Mouse (Mus musculus): ENCODE data around the gene Rab1a.
"Not testable (repeated sequence)": the region's sequence is repeated elsewhere in the genome, so short reads cannot be mapped to it uniquely, and the experiment has no call there.

Rab1a gene

GRCm38 (mm10) chr11:20221671-20222070 is 20.4 kb downstream of the Rab1a start:
- not testable (repeated sequence) for DNase-seq

GRCm38 (mm10) chr11:20224196-20224595 is 23.0 kb downstream of the Rab1a start:
- no peak for DNase-seq

GRCm38 (mm10) chr11:20225938-20226337 is 24.7 kb downstream of the Rab1a start:
- DNase-seq = no peak

- DNase-seq = no peak
Observed at GRCm38 (mm10) chr11:20228666-20229065, 27.4 kb downstream of the Rab1a start.

- DNase-seq = no peak
Observed at GRCm38 (mm10) chr11:20229311-20229710, 28.1 kb downstream of the Rab1a start.

- DNase-seq = no peak
Observed at GRCm38 (mm10) chr11:20230286-20230685, 29.1 kb downstream of the Rab1a start.

- peak; percentile 68 to 78 for DNase-seq
Observed at GRCm38 (mm10) chr11:20231128-20231878, 30.1 kb downstream of the Rab1a start.

- DNase-seq = no peak
Observed at GRCm38 (mm10) chr11:20232016-20232755, 31.0 kb downstream of the Rab1a start.

GRCm38 (mm10) chr11:20234233-20234632 is 33.0 kb downstream of the Rab1a start:
- DNase-seq = no peak

GRCm38 (mm10) chr11:20237018-20237417 is 35.8 kb downstream of the Rab1a start:
- DNase-seq = no peak

GRCm38 (mm10) chr11:20237976-20238375 is 36.7 kb downstream of the Rab1a start:
- DNase-seq = no peak

GRCm38 (mm10) chr11:20239279-20239861 is 38.1 kb downstream of the Rab1a start:
- no peak for DNase-seq

GRCm38 (mm10) chr11:20240331-20240730 is 39.1 kb downstream of the Rab1a start:
- DNase-seq = no peak

GRCm38 (mm10) chr11:20241311-20241710 is 40.1 kb downstream of the Rab1a start:
- DNase-seq = no peak

- no peak for DNase-seq
Observed at GRCm38 (mm10) chr11:20242366-20243056, 41.3 kb downstream of the Rab1a start.

- DNase-seq = no peak
Observed at GRCm38 (mm10) chr11:20243214-20243913, 42.1 kb downstream of the Rab1a start.

GRCm38 (mm10) chr11:20244336-20245290 is 43.4 kb downstream of the Rab1a start:
- no peak for DNase-seq

- DNase-seq = no peak
Observed at GRCm38 (mm10) chr11:20245316-20245715, 44.1 kb downstream of the Rab1a start.

GRCm38 (mm10) chr11:20246616-20247015 is 45.4 kb downstream of the Rab1a start:
- no peak for DNase-seq

GRCm38 (mm10) chr11:20247146-20247855 is 46.1 kb downstream of the Rab1a start:
- no peak for DNase-seq

GRCm38 (mm10) chr11:20248277-20248676 is 47.0 kb downstream of the Rab1a start:
- no peak for DNase-seq

All from lung, postnatal 4 days (tissue).